ENCODE assay signal across 7 mouse cellular contexts in the genomic region with DNA sequence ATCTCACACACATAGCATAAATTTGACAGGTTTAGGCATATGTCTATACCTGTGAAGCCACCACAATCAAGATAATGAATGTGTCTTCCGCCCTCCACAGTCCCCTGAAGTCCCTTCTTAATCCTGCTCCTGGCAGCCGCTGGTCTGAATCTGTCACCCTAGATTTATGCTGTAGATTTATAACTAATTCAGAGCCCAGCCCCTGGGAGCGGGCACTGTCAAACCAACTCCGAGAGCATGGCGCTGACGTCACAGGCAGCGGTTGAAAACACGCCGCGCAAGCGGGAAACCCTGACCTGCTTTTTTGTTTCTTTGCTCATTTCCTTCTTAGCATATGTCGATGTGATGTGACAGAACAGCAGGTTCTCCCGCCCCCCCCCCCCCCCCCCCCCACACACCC. TPM values are rescaled to one million over a fixed set of nuclear protein-coding genes. Genes with fewer than 3 reads are reported as not detected.
DNase-seq lines count a peak whose midpoint lies in the region; ATAC-seq lines count a peak whose summit lies in the region.

No protein-coding gene starts in this region.

- no peaks in the 10 kb centered on the region for H3K9me3 ChIP-seq in forebrain, embryonic 13.5 days (replicated peaks)
- H3K9me3 ChIP-seq in limb, embryonic 12.5 days: no peaks in the 10 kb centered on the region
- no peaks in the 10 kb centered on the region for H3K9me3 ChIP-seq in neural tube, embryonic 13.5 days

- no peak overlapping the region for H3K27ac ChIP-seq in forebrain, embryonic 13.5 days
- H3K27ac ChIP-seq in limb, embryonic 12.5 days: no peak overlapping the region
- H3K27ac ChIP-seq in neural tube, embryonic 13.5 days (replicated peaks): no peak overlapping the region

- ATAC-seq in forebrain, embryonic 13.5 days: peak; percentile 68
- ATAC-seq in limb, embryonic 12.5 days (ENCODE audit: insufficient number of reproducible peaks, insufficient read depth, low FRiP score, low TSS enrichment, low read depth): no peak
- peak; percentile 61 for ATAC-seq in neural tube, embryonic 13.5 days (ENCODE audit: low read depth)

- peak overlapping the region; percentile 13; the same call in 1 of the 2 replicates for H3K4me3 ChIP-seq in forebrain, embryonic 13.5 days
- peak overlapping the region; percentile 17 for H3K4me3 ChIP-seq in limb, embryonic 12.5 days (replicated peaks)
- peak overlapping the region; percentile 19 for H3K4me3 ChIP-seq in neural tube, embryonic 13.5 days

- peak; percentile 30 for DNase-seq in left cerebral cortex, postnatal 4 days
- DNase-seq in left cerebral cortex, postnatal 36 days (ENCODE audit: low spot score in 2 of 2): no peak
- DNase-seq in layer of hippocampus, adult 9-11 months: no peak
- no peak for DNase-seq in ovary, postnatal 10 days (ENCODE audit: low spot score)

- H3K4me1 ChIP-seq in forebrain, embryonic 13.5 days: no peaks in the 10 kb centered on the region
- no peaks in the 10 kb centered on the region for H3K4me1 ChIP-seq in limb, embryonic 12.5 days (replicated peaks)
- H3K4me1 ChIP-seq in neural tube, embryonic 13.5 days (replicated peaks): no peaks in the 10 kb centered on the region

- H3K4me2 ChIP-seq in forebrain, embryonic 13.5 days: peak overlapping the region; percentile 50
- peak overlapping the region; percentile 52 for H3K4me2 ChIP-seq in limb, embryonic 12.5 days
- peak overlapping the region; percentile 51 for H3K4me2 ChIP-seq in neural tube, embryonic 13.5 days

- H3K36me3 ChIP-seq in forebrain, embryonic 13.5 days (ENCODE audit: poor library complexity, severe bottlenecking): no peaks in the 10 kb centered on the region
- H3K36me3 ChIP-seq in limb, embryonic 12.5 days: no peaks in the 10 kb centered on the region
- H3K36me3 ChIP-seq in neural tube, embryonic 13.5 days: no peaks in the 10 kb centered on the region

- 41% methylated on average over 13 of the region's 13 CpGs for WGBS in forebrain, embryonic 13.5 days
- WGBS in limb, embryonic 12.5 days: 47% methylated on average over 13 of the region's 13 CpGs
- 40% methylated on average over 13 of the region's 13 CpGs for WGBS in neural tube, embryonic 13.5 days

- no peaks in the 10 kb centered on the region for H3K27me3 ChIP-seq in forebrain, embryonic 13.5 days
- no peaks in the 10 kb centered on the region for H3K27me3 ChIP-seq in limb, embryonic 12.5 days
- H3K27me3 ChIP-seq in neural tube, embryonic 13.5 days: no peaks in the 10 kb centered on the region

- H3K9ac ChIP-seq in forebrain, embryonic 13.5 days: no peak overlapping the region
- H3K9ac ChIP-seq in limb, embryonic 12.5 days (replicated peaks): no peak overlapping the region
- H3K9ac ChIP-seq in neural tube, embryonic 13.5 days: no peak overlapping the region

- intact Hi-C loops in left cerebral cortex, postnatal 4 days (cut with DNase I): no loop called here
- intact Hi-C loops in left cerebral cortex, postnatal 36 days (cut with DNase I): no loop called here

RNA-seq across cellular contexts. Expression of a gene that starts 25.3 kb away (rescaled TPM):
- 10 to 100 TPM; 45.9 to 52.1 TPM for total RNA-seq in left cerebral cortex, postnatal 4 days (2021)
- total RNA-seq in left cerebral cortex, postnatal 36 days (2021): 10 to 100 TPM; 59.9 to 60.6 TPM
- 24.3 and 26.1 TPM in 2 replicates for polyA plus RNA-seq in forebrain, embryonic 13.5 days (2015; fragmentation: Nextera tagmentation; extraction: Ambion mirVana)
- polyA plus RNA-seq in limb, embryonic 12.5 days (2016; fragmentation: Nextera tagmentation; extraction: Ambion mirVana): 47.7 and 51.1 TPM in 2 replicates
- 22.5 and 27.5 TPM in 2 replicates for polyA plus RNA-seq in neural tube, embryonic 13.5 days (2015; fragmentation: Nextera tagmentation; extraction: Ambion mirVana)
